Mouse (Mus musculus) adrenal gland, postnatal 36 days (tissue): ENCODE results near the gene Sct. TPM values are rescaled to one million over a fixed set of nuclear protein-coding genes. Genes with fewer than 3 reads are reported as not detected.
"Not testable (repeated sequence)": the region's sequence is repeated elsewhere in the genome, so short reads cannot be mapped to it uniquely, and the experiment has no call there.

Source experiments
- DNase-seq, 2 experiments: peaks; one replicate each; pipeline ENCODE4 v3.0.0; 2021; ENCODE audit warnings: mixed read lengths in 1 of 2
- total RNA-seq, 2 experiments: library from RNA; stranded (reverse); gene quantifications; 2 replicates each; pipeline ENCODE4 v1.2.3; 2021

The Sct gene
- total RNA-seq, 2 experiments from 2014 or later: 0.63 to 1.2 TPM

- DNase-seq: peak in 1 of 2 experiments; percentile 33
Observed at GRCm38 (mm10) chr7:141291921-141292582, 13.1 kb upstream of the Sct start, which contains the start of gene Drd4. Drd4 (plus strand) TSS chr7:141292006.

GRCm38 (mm10) chr7:141288042-141288441 is 9.1 kb upstream of the Sct start:
- no peak for DNase-seq

- no peak for DNase-seq
Observed at GRCm38 (mm10) chr7:141282756-141283155, 3.8 kb upstream of the Sct start.

GRCm38 (mm10) chr7:141281442-141281841 is 2.5 kb upstream of the Sct start:
- no peak for DNase-seq

GRCm38 (mm10) chr7:141277701-141278678 is 943 bp downstream of the Sct start:
- DNase-seq: no peak

GRCm38 (mm10) chr7:141276546-141276945 is 2.4 kb downstream of the Sct start, which contains the start of gene Cdhr5:
Cdhr5 (minus strand) TSS chr7:141276786.
- peak in 1 of 2 experiments; percentile 59 for DNase-seq

- DNase-seq: no peak
Observed at GRCm38 (mm10) chr7:141275356-141275755, 3.6 kb downstream of the Sct start.

- DNase-seq: no peak
Observed at GRCm38 (mm10) chr7:141270631-141271030, 8.3 kb downstream of the Sct start.

- DNase-seq: no peak
Observed at GRCm38 (mm10) chr7:141269273-141269545, 9.7 kb downstream of the Sct start.

GRCm38 (mm10) chr7:141268466-141269272 is 10.3 kb downstream of the Sct start:
- DNase-seq: no peak

- peak; percentile 80 to 84 for DNase-seq
Observed at GRCm38 (mm10) chr7:141265739-141266561, 13.0 kb downstream of the Sct start, which contains the start of gene Irf7. Irf7 (minus strand) TSS chr7:141266481.

GRCm38 (mm10) chr7:141265411-141265738 is 13.6 kb downstream of the Sct start:
- no peak for DNase-seq

- peak; percentile 70 to 76 for DNase-seq
Observed at GRCm38 (mm10) chr7:141264761-141265410, 14.0 kb downstream of the Sct start.

- DNase-seq: no peak
Observed at GRCm38 (mm10) chr7:141264041-141264700, 14.8 kb downstream of the Sct start.

GRCm38 (mm10) chr7:141263640-141264039 is 15.3 kb downstream of the Sct start:
- DNase-seq: no peak

GRCm38 (mm10) chr7:141261480-141261879 is 17.5 kb downstream of the Sct start:
- DNase-seq: no peak

GRCm38 (mm10) chr7:141256159-141256558 is 22.8 kb downstream of the Sct start:
- no peak for DNase-seq

- not testable (repeated sequence) for DNase-seq
Observed at GRCm38 (mm10) chr7:141250486-141250885, 28.4 kb downstream of the Sct start.

GRCm38 (mm10) chr7:141231551-141231950 is 47.4 kb downstream of the Sct start:
- no peak for DNase-seq

GRCm38 (mm10) chr7:141231111-141231510 is 47.8 kb downstream of the Sct start:
- no peak for DNase-seq
